In genomic region chr2:92752156-92752555, GRCm38 (mm10) we compare ENCODE assay signal across 28 mouse cellular contexts.
DNase-seq lines count a peak whose midpoint lies in the region; ATAC-seq and TF ChIP-seq lines count a peak whose summit lies in the region.
"Had no signal": no experiment of that assay in that cellular context is flagged by ENCODE, and none has a peak within 500 bp of the region (broad histone marks: within the 10 kb centered on the region; RNA-seq: fewer than 3 reads in every experiment).

No protein-coding gene starts in this region.

- no peaks in the 10 kb centered on the region for H3K9me3 ChIP-seq in lung, postnatal 0 days (ENCODE audit: low read length)
- H3K9me3 ChIP-seq: forebrain, embryonic 13.5 days; heart, embryonic 12.5 days; heart, embryonic 15.5 days had no signal

- H3K4me1 ChIP-seq in lung, postnatal 0 days (ENCODE audit: insufficient read depth, low read depth, low read length): 0 out of 2 replicates have a peak, but pooled peaks cover 10% of the 10 kb centered on the region
- H3K4me1 ChIP-seq in embryonic fibroblast, embryonic 13.5 days (ENCODE audit: control insufficient read depth, insufficient read depth, low read length): peaks cover 9% of the 10 kb centered on the region
- H3K4me1 ChIP-seq: forebrain, embryonic 13.5 days; heart, embryonic 12.5 days had no signal

- no peak for ATAC-seq in lung, postnatal 0 days
- no peak for ATAC-seq in erythroblast, adult 5-6 weeks (replicated peaks; ENCODE audit: low FRiP score, poor library complexity, severe bottlenecking)
- ATAC-seq: activated CD4-positive, CD25-positive, alpha-beta regulatory T cell, adult 4 months; CD4-positive, CD25-positive, alpha-beta regulatory T cell, adult 4 months; forebrain, embryonic 13.5 days; forebrain, embryonic 16.5 days; hindbrain, postnatal 0 days; inflammation-experienced regulatory T-cells, adult 6 months; intestine, embryonic 16.5 days had no signal

- H3K27ac ChIP-seq in lung, postnatal 0 days (ENCODE audit: low read length): no peak overlapping the region
- H3K27ac ChIP-seq in embryonic fibroblast, embryonic 13.5 days (ENCODE audit: insufficient read depth, low read length): peak overlapping the region; percentile 65; the same call in 1 of the 2 replicates
- H3K27ac ChIP-seq: forebrain, embryonic 13.5 days; heart, adult 2 months; heart, embryonic 15.5 days; hindbrain, embryonic 14.5 days; hindbrain, postnatal 0 days had no signal

- WGBS in lung, postnatal 0 days: 77% methylated on average over 3 of the region's 3 CpGs

- no peak for TF ChIP-seq POLR2A in embryonic fibroblast, embryonic 13.5 days (IDR thresholded peaks at IDR 0.05; ENCODE audit: low read depth, low read length)

- no peak overlapping the region for H3K4me2 ChIP-seq in lung, postnatal 0 days (replicated peaks; ENCODE audit: low read depth, low read length)
- H3K4me2 ChIP-seq: forebrain, embryonic 13.5 days; heart, embryonic 12.5 days; heart, embryonic 15.5 days; hindbrain, embryonic 14.5 days had no signal

- H3K4me3 ChIP-seq in lung, postnatal 0 days (ENCODE audit: low read depth, low read length): no peak overlapping the region
- no peak overlapping the region for H3K4me3 ChIP-seq in embryonic fibroblast, embryonic 13.5 days (ENCODE audit: insufficient read depth, low read length)
- H3K4me3 ChIP-seq: erythroblast, embryonic 14.5 days; forebrain, embryonic 13.5 days; heart, adult 2 months; heart, embryonic 12.5 days; heart, embryonic 15.5 days had no signal

- no peaks in the 10 kb centered on the region for H3K27me3 ChIP-seq in lung, postnatal 0 days (replicated peaks; ENCODE audit: insufficient read depth, low read length)
- H3K27me3 ChIP-seq: forebrain, embryonic 13.5 days; heart, embryonic 12.5 days had no signal

- TF ChIP-seq CTCF in lung, postnatal 0 days (IDR thresholded peaks at IDR 0.05): 0 out of 2 replicates have a peak, but pooled peaks have one; percentile 4
- TF ChIP-seq CTCF in embryonic fibroblast, embryonic 13.5 days (IDR thresholded peaks at IDR 0.05; ENCODE audit: borderline replicate concordance, insufficient read depth, low read length): no peak

- no peak overlapping the region for H3K9ac ChIP-seq in lung, postnatal 0 days (replicated peaks; ENCODE audit: low read depth)
- H3K9ac ChIP-seq: forebrain, embryonic 13.5 days; heart, embryonic 12.5 days; heart, embryonic 15.5 days; hindbrain, embryonic 14.5 days had no signal

- DNase-seq in heart, adult 11 months: peak; percentile 42
- no peak for DNase-seq in heart, adult 9 months (ENCODE audit: low spot score in 2 of 2)
- DNase-seq in lung, postnatal 0 days (ENCODE audit: low spot score): no peak
- no peak for DNase-seq in lung, adult 18-20 months
- DNase-seq in 416B (ENCODE audit: low read depth): peak; percentile 86
- no peak for DNase-seq in gastrocnemius, postnatal 4 days (ENCODE audit: low spot score in 2 of 2)
- DNase-seq: adrenal gland, adult 8-10 months; adrenal gland, postnatal 25 days; cerebellum, adult 11-12 months; cerebellum, adult 9-10 months; cerebellum, postnatal 14 days; gastrocnemius, postnatal 10 days; heart, postnatal 10 days; heart, postnatal 36 days had no signal

- TF ChIP-seq EP300 in lung, postnatal 0 days (IDR thresholded peaks at IDR 0.05): no peak

- H3K36me3 ChIP-seq in lung, postnatal 0 days (ENCODE audit: insufficient read depth, low read length): no peaks in the 10 kb centered on the region
- H3K36me3 ChIP-seq: heart, embryonic 12.5 days; heart, embryonic 15.5 days had no signal

Comparison
In these comparisons a context has a peak if more than half of its experiments do, and no peak if none do; other contexts are left out.
1. DNase-seq: peak in heart, adult 11 months (single experiment) and 416B (single experiment); none in heart, adult 9 months (0 of 2), lung, postnatal 0 days (single experiment), lung, adult 18-20 months (0 of 2) and gastrocnemius, postnatal 4 days (0 of 2).